Mouse (Mus musculus): ENCODE measurements around the gene Cntnap5a.

DNA sequence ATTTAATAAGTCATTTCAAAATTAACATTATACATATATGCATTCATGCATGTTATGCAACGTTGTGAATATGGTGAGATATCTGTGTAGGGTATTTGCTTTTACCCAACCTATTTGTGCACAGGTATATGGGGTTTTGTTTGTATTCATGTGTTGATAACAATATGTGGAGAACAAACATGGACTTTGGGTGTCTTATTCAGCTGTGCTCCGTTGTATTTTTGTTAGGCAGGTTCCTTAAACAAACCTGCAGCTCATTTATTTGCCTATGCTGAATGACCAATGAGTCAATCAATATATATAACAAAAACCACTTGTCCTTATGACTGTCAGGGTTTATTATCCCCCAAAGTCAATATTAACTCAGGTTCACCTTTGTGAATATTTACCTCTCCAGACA lies 15.2 kb downstream of the Cntnap5a start:
- TF ChIP-seq GATA1 (IDR thresholded peaks at IDR 0.05; ENCODE audit: borderline replicate concordance, low read length) (no peak), FLI1 (IDR thresholded peaks at IDR 0.05; ENCODE audit: low read length) (no peak)

Measured in megakaryocyte, embryonic 14.5 days (primary cell).